Mouse (Mus musculus): ENCODE measurements around the gene Fam189a1.

Gene Fam189a1

GRCm38 (mm10) chr7:64950771-64951099 is 205.6 kb downstream of the Fam189a1 start:
- DNase-seq (ENCODE audit: low spot score), result no peak

GRCm38 (mm10) chr7:64949910-64950770 is 206.2 kb downstream of the Fam189a1 start:
- no peak for DNase-seq (ENCODE audit: low spot score)

- no peak for DNase-seq (ENCODE audit: low spot score)
These were observed 206.9 kb downstream of the Fam189a1 start for GRCm38 (mm10) chr7:64949465-64949864.

- no peak for DNase-seq (ENCODE audit: low spot score)
These were observed 211.7 kb downstream of the Fam189a1 start for GRCm38 (mm10) chr7:64944686-64945085.

GRCm38 (mm10) chr7:64944175-64944574 is 212.2 kb downstream of the Fam189a1 start:
- DNase-seq (ENCODE audit: low spot score), result no peak

- no peak for DNase-seq (ENCODE audit: low spot score)
These were observed 219.4 kb downstream of the Fam189a1 start for GRCm38 (mm10) chr7:64936927-64937326.

- no peak for DNase-seq (ENCODE audit: low spot score)
These were observed 222.3 kb downstream of the Fam189a1 start for GRCm38 (mm10) chr7:64934115-64934514.

GRCm38 (mm10) chr7:64930980-64931379 is 225.4 kb downstream of the Fam189a1 start:
- no peak for DNase-seq (ENCODE audit: low spot score)

- no peak for DNase-seq (ENCODE audit: low spot score)
These were observed 232.5 kb downstream of the Fam189a1 start for GRCm38 (mm10) chr7:64923918-64924317.

GRCm38 (mm10) chr7:64921189-64921588 is 235.2 kb downstream of the Fam189a1 start:
- no peak for DNase-seq (ENCODE audit: low spot score)

GRCm38 (mm10) chr7:64920735-64921134 is 235.6 kb downstream of the Fam189a1 start:
- DNase-seq (ENCODE audit: low spot score), result no peak

GRCm38 (mm10) chr7:64916654-64917053 is 239.7 kb downstream of the Fam189a1 start:
- no peak for DNase-seq (ENCODE audit: low spot score)

GRCm38 (mm10) chr7:64915121-64915520 is 241.2 kb downstream of the Fam189a1 start:
- DNase-seq (ENCODE audit: low spot score), result no peak

GRCm38 (mm10) chr7:64911945-64912344 is 244.4 kb downstream of the Fam189a1 start:
- DNase-seq (ENCODE audit: low spot score), result no peak

GRCm38 (mm10) chr7:64910208-64910607 is 246.2 kb downstream of the Fam189a1 start:
- no peak for DNase-seq (ENCODE audit: low spot score)

- no peak for DNase-seq (ENCODE audit: low spot score)
These were observed 249.4 kb downstream of the Fam189a1 start for GRCm38 (mm10) chr7:64906955-64907354.

GRCm38 (mm10) chr7:64905506-64905905 is 250.9 kb downstream of the Fam189a1 start:
- no peak for DNase-seq (ENCODE audit: low spot score)

GRCm38 (mm10) chr7:64900249-64900648 is 256.1 kb downstream of the Fam189a1 start:
- no peak for DNase-seq (ENCODE audit: low spot score)

- no peak for DNase-seq (ENCODE audit: low spot score)
These were observed 259.8 kb downstream of the Fam189a1 start for GRCm38 (mm10) chr7:64896587-64896986.

- no peak for DNase-seq (ENCODE audit: low spot score)
These were observed 260.7 kb downstream of the Fam189a1 start for GRCm38 (mm10) chr7:64895685-64896101.

- DNase-seq (ENCODE audit: low spot score), result no peak
These were observed 265.2 kb downstream of the Fam189a1 start for GRCm38 (mm10) chr7:64891139-64891538.

- DNase-seq (ENCODE audit: low spot score), result no peak
These were observed 266.5 kb downstream of the Fam189a1 start for GRCm38 (mm10) chr7:64889919-64890318.

GRCm38 (mm10) chr7:64884187-64884862 is 272.0 kb downstream of the Fam189a1 start:
- DNase-seq (ENCODE audit: low spot score), result no peak

All from spleen, adult 12 weeks (tissue).